Mouse (Mus musculus) liver, embryonic 14.5 days (tissue): ENCODE measurements at regions not wholly inside any gene's neighbourhood (a gene's known extent, or its start where the extent isn't known, plus 50 kb on each side); places are given as distances from the start of the nearest gene placed in this dataset.

Source experiments
- CTCF ChIP-seq: IDR thresholded peaks from 2 replicates; pipeline ENCODE4 v1.5.1; 2016; ENCODE audit warnings: antibody characterized with exemption, low read depth, control low read depth
- EP300 ChIP-seq: IDR thresholded peaks from 2 replicates; pipeline ENCODE4 v1.6.1; 2016; ENCODE audit warnings: antibody characterized with exemption, low read depth

DNA sequence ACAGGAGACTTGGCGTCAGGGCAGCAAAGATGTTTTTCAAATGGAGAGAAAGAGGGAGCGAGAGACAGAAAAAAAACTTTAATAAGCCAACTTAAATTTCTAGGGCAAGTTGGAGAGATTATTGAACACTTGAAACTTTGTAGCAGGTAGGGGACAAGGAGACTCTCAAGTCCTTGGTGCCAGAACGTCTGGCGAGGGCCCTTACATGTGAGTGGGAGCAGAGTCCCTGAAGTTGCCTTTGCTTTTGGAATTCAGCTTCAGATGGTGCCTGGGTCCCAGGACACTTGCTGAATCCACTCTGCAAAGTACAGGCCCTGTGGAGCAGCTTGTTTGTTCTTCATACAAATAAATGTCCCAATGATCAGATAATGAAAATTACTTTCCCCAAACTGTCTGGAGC is 693.2 kb upstream of the Adgrl2 start:
- no peak for TF ChIP-seq EP300
- no peak for TF ChIP-seq CTCF
